Mouse (Mus musculus): Measurements from ENCODE around the gene Btf3l4.

Gene Btf3l4

GRCm38 (mm10) chr4:108811550-108811949 is 21.9 kb downstream of the Btf3l4 start:
- no peak for DNase-seq

DNA sequence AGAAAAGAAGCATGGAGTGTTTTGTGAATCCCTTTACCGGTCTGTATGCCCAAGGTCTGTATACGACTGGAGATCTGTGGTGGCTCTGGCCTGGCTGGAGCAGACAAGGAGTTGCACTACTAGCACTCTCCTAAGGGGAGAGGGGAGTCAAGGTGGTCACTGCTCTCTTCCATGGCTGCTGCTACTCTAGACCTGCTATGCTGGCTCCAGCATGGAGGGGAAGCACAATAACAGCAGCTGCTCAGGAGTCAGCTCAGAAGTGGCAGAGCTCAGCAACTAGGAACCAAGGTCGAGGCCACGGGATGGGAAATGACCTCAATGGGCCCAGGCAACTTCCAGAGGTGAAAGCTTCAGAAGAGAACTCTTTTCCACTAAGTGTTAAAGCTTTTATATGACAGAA is 22.3 kb downstream of the Btf3l4 start:
- DNase-seq = no peak

GRCm38 (mm10) chr4:108803535-108803934 is 29.9 kb downstream of the Btf3l4 start:
- DNase-seq = no peak

GRCm38 (mm10) chr4:108798083-108798830 is 35.2 kb downstream of the Btf3l4 start:
- peak; percentile 67 for DNase-seq

GRCm38 (mm10) chr4:108796701-108797100 is 36.7 kb downstream of the Btf3l4 start:
- DNase-seq = no peak

GRCm38 (mm10) chr4:108793941-108794340 is 39.5 kb downstream of the Btf3l4 start:
- no peak for DNase-seq

DNA sequence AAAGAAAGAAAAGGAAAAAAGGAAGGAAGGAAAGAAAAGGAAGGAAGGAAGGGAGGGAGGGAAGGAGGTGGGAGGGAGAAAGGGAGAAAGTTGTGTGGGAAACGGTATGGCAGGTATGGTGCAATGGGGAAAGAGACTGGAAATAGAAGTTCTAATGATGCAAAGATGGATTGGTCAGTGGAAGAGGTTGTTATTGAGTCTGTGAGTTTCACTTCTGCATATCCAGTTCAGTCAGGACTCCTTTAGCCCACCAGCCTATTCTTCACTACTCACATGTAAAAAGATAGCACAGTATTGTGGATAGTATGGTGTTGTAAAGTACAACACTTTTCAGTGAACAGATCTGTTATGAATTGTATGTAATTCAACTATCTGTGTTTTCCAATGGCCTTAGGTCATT is 42.9 kb downstream of the Btf3l4 start:
- no peak for DNase-seq

- no peak for DNase-seq
Observed at GRCm38 (mm10) chr4:108789258-108789936, 44.0 kb downstream of the Btf3l4 start.

GRCm38 (mm10) chr4:108782421-108783085 is 50.9 kb downstream of the Btf3l4 start:
- peak; percentile 40 for DNase-seq

DNA sequence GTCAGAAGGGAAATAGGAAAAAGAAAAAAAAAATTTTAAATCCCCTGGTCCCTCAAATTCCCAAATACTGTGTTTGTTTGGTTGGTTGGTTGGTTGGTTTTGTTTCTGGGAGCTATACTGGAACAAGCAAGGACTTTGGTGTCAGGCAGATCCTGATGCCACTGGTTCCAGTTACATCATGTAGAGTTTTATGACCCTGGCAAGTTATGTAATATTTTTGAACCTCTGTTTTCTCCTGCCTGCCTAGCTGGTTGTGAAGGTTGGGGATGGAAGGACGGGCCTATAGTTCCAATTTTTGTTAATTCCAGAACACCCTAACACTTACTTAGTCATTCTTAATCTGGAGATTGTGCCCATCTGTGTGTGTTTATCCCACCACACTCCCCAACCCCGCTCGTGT is 51.8 kb downstream of the Btf3l4 start:
- peak; percentile 46 for DNase-seq

DNA sequence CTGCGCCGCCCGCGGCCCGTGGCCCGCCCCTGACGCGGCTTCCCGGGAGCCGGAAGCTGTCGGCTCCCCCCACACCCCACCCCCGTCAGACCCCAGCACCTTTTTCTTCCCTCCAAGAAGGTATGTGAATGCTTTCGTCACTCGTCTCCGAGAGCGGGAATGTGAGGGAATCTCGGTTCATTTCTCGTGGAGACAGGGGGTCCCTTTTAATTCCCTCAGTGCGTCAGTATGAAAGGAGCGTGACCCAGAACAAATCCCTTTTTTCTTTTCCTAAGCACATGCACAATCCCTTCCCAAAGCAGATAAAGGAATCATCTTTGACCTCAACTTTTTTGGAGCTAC is 52.6 kb downstream of the Btf3l4 start:
- DNase-seq = no peak

DNA sequence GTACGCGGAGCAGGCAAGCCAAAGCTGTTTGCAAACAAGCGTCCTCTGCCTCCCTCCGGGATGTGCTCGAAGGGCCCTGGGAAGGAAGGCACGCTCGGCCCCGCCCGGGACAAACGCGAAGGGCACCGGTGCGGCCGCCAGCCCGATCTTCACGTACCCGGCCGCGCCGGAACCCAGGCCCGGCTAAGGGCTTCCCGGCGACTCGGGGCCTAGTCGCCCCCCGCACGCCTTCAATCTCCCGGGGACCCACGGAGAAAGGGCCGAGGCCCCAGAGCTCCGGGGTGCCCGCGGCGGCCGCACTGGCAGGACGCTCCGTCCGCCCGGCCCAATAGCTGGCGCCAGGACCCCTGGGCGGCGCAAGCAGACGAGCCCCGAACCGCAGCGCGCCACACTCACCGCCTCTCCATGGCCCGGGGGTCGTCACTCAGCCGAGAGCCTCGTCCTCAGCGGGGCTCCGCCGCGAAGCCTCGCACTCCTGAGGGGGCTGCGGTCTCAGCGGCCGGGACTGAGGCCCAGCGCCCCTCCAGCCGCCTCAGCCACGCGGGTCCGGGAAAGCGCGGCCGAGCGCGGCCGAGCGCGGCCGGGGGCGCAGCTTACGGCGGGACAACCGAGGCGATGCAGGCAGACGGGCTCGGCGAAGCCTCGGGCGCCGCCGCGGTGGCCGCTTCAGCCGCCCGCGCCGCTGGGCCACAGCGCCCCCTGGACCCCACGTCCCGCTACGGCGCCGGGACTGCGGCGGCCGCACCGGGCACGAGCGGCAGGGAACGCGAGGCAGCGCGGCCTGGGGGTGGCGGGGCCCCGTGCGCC is 53.2 kb downstream of the Btf3l4 start, which contains the start of gene Zfyve9:
Gene Zfyve9 (minus strand): TSS at position 742 of the 807 bp plus-strand sequence.
- DNase-seq = peak; percentile 78

DNA sequence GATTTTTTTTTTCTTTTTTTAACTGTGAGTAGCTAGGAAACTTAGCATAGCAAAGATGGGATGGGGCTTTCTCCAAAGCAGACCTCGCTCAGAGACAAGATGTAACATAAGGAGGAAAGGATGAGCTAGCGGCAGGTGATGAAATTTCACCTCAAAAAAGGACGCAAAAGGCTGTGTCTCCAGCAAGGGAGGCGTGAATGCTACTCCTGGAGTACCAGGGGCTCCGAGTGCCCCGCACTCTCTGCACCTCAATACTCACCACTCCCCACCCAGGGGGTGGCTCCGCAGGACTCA is 53.7 kb downstream of the Btf3l4 start:
- DNase-seq = no peak

GRCm38 (mm10) chr4:108768527-108768926 is 64.9 kb downstream of the Btf3l4 start:
- no peak for DNase-seq
